Mouse (Mus musculus): ENCODE data around the gene Unc79.

The Unc79 gene

GRCm38 (mm10) chr12:103211078-103211477 is 262.4 kb downstream of the Unc79 start:
- DNase-seq: no peak

- DNase-seq: no peak
Measured at GRCm38 (mm10) chr12:103213591-103213990, 264.9 kb downstream of the Unc79 start.

GRCm38 (mm10) chr12:103214270-103214669 is 265.6 kb downstream of the Unc79 start:
- DNase-seq: peak; percentile 29 to 44

GRCm38 (mm10) chr12:103214797-103215196 is 266.1 kb downstream of the Unc79 start:
- DNase-seq: no peak

GRCm38 (mm10) chr12:103215877-103216610 is 267.4 kb downstream of the Unc79 start:
- DNase-seq: peak in 1 of 2 experiments; percentile 31

- no peak for DNase-seq
Measured at GRCm38 (mm10) chr12:103223671-103224070, 275.0 kb downstream of the Unc79 start.

- no peak for DNase-seq
Measured at GRCm38 (mm10) chr12:103226121-103226520, 277.5 kb downstream of the Unc79 start.

GRCm38 (mm10) chr12:103229058-103229457 is 280.4 kb downstream of the Unc79 start:
- no peak for DNase-seq
